Mouse (Mus musculus): ENCODE measurements around the gene Rpa1.

GRCm38 (mm10) chr11:75300954-75301353 is 47.2 kb downstream of the Rpa1 start:
- TF ChIP-seq POLR2A (IDR thresholded peaks at IDR 0.05; ENCODE audit: control insufficient read depth, low read depth, low read length) (no peak), CTCF (IDR thresholded peaks at IDR 0.05; ENCODE audit: control insufficient read depth, insufficient read depth, insufficient replicate concordance, low read depth, low read length) (no peak)
